Mouse (Mus musculus): Measurements from ENCODE around the gene 1500011B03Rik. TPM values are rescaled to one million over a fixed set of nuclear protein-coding genes. Genes with fewer than 3 reads are reported as not detected.

Gene 1500011B03Rik
- 72.1 TPM for polyA plus RNA-seq (2017; shearing (Covaris generic))

GRCm38 (mm10) chr5:114822796-114823688 is at the start of gene 1500011B03Rik:
1500011B03Rik (minus strand) TSS chr5:114823468.

GRCm38 (mm10) chr5:114858582-114858981 is 35.3 kb upstream of the 1500011B03Rik start, which contains the start of gene Gm9936:
Gm9936 (minus strand) TSS chr5:114858682.

GRCm38 (mm10) chr5:114853364-114853763 is 30.1 kb upstream of the 1500011B03Rik start, which contains the start of gene 4930519G04Rik:
4930519G04Rik (plus strand) TSS chr5:114853664.

GRCm38 (mm10) chr5:114775056-114775979 is 48.0 kb downstream of the 1500011B03Rik start, which contains the start of gene Git2:
Git2 (minus strand) TSS chr5:114775517.

GRCm38 (mm10) chr5:114774403-114775051 is 48.7 kb downstream of the 1500011B03Rik start, which contains the start of gene Ankrd13a:
Ankrd13a (plus strand) TSS chr5:114774677.

Other genes starting within 250 kb of the 1500011B03Rik start
- not detected for gene Trpv4, start 165.0 kb downstream of the 1500011B03Rik start, polyA plus RNA-seq (2017; shearing (Covaris generic))
- 193 TPM for gene Gltp, start 132.5 kb downstream of the 1500011B03Rik start, polyA plus RNA-seq (2017; shearing (Covaris generic))
- gene Tchp, start 115.7 kb downstream of the 1500011B03Rik start, polyA plus RNA-seq (2017; shearing (Covaris generic)): 27.6 TPM
- gene Ankrd13a, start 48.8 kb downstream of the 1500011B03Rik start, polyA plus RNA-seq (2017; shearing (Covaris generic)): 13.2 TPM
- 141 TPM for gene Git2, start 48.0 kb downstream of the 1500011B03Rik start, polyA plus RNA-seq (2017; shearing (Covaris generic))
- not detected for gene 4930519G04Rik, start 30.2 kb upstream of the 1500011B03Rik start, polyA plus RNA-seq (2017; shearing (Covaris generic))
- not detected for gene Gm9936, start 35.2 kb upstream of the 1500011B03Rik start, polyA plus RNA-seq (2017; shearing (Covaris generic))
- gene Oasl2, start 73.5 kb upstream of the 1500011B03Rik start, polyA plus RNA-seq (2017; shearing (Covaris generic)): 27.2 TPM
- 11.9 TPM for gene Oasl1, start 99.8 kb upstream of the 1500011B03Rik start, polyA plus RNA-seq (2017; shearing (Covaris generic))
- 56.7 TPM for gene 2210016L21Rik, start 118.7 kb upstream of the 1500011B03Rik start, polyA plus RNA-seq (2017; shearing (Covaris generic))
- gene Hnf1a, start 147.6 kb upstream of the 1500011B03Rik start, polyA plus RNA-seq (2017; shearing (Covaris generic)): not detected
- gene Sppl3, start 187.7 kb upstream of the 1500011B03Rik start, polyA plus RNA-seq (2017; shearing (Covaris generic)): 3.1 TPM

Data from activated CD4-positive, CD25-positive, alpha-beta regulatory T cell, adult 9 weeks (primary cell).